Mouse (Mus musculus): Measurements from ENCODE around the gene Gatad2a. TPM values are rescaled to one million over a fixed set of nuclear protein-coding genes. Genes with fewer than 3 reads are reported as not detected.
A peak's percentile ranks its signal among the peaks of the same experiment; 100 is the strongest.

Gatad2a gene
- polyA plus RNA-seq, 1 experiment from 2014 or later: 57.4 TPM

DNA sequence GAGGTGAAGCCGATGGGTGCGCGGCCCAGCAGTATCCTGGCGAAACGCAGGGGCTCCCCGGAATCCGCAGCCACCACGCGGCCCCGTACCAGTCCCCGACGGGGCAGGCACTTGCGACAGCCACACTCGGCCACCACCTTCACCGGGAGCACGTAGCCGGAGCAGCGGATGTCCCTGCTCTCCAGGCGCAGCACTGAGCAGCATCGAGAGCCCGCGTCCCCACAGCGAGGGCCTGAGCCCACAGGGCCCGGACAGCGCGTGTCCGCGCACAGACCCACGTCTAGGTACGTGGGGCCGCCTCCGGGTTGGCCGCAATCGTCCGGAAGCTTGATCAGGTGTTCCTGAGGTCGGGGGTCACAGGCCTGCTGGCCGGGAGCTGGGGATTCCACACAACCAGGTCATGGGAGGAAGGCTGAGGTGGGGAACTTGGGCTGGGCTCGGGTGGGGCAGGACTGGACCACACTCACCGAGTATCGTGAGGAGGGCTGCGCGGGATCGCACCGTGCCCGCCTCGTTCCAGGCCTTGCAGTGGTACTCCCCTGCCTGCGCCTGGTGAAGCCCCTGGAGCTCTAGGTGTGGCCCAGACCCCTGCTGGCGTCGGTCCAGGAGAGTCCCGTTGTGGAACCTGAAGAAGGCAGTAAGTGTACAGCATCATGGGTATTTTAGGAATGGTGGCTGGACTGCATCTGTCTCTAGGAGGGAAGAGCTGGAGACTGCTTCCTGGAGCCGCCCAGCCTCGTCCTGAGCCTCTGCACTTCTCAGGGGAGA lies 113.2 kb downstream of the Gatad2a start:
- no peak overlapping the region for H3K27ac ChIP-seq (ENCODE audit: low read depth)
- DNase-seq (ENCODE audit: low spot score) (no peak), ATAC-seq (replicated peaks; ENCODE audit: low FRiP score, low TSS enrichment, low read depth) (no peak)
- peak overlapping the region; percentile 41 for H3K4me3 ChIP-seq (ENCODE audit: low read depth, low read length)
- no peak overlapping the region for H3K9ac ChIP-seq (ENCODE audit: low read length)
- no peaks in the 10 kb centered on the region; the same call in 1 of the 2 replicates for H3K9me3 ChIP-seq (ENCODE audit: control insufficient read depth, low read length)
- no peaks in the 10 kb centered on the region for H3K36me3 ChIP-seq (ENCODE audit: control insufficient read depth, insufficient read depth, low read length)
- H3K27me3 ChIP-seq (replicated peaks; ENCODE audit: control insufficient read depth, insufficient read depth, low read length): peaks cover 97% of the 10 kb centered on the region
- peak overlapping the region; percentile 53 for H3K4me2 ChIP-seq (ENCODE audit: low read length)
- H3K4me1 ChIP-seq (replicated peaks; ENCODE audit: control insufficient read depth, insufficient read depth, low read length): peaks cover 11% of the 10 kb centered on the region
- WGBS: 15% methylated on average over 52 of the region's 52 CpGs

- Histone ChIP-seq H3K4me3 (ENCODE audit: low read depth, low read length) (peak overlapping the region; percentile 41), H3K9ac (ENCODE audit: low read length) (peak overlapping the region; percentile 11; the same call in 1 of the 2 replicates), H3K4me2 (ENCODE audit: low read length) (peak overlapping the region; percentile 53), H3K27ac (ENCODE audit: low read depth) (no peak overlapping the region), H3K4me1 (replicated peaks; ENCODE audit: control insufficient read depth, insufficient read depth, low read length) (peaks cover 4% of the 10 kb centered on the region; the same call in 1 of the 2 replicates), H3K27me3 (replicated peaks; ENCODE audit: control insufficient read depth, insufficient read depth, low read length) (peaks cover 93% of the 10 kb centered on the region), H3K36me3 (ENCODE audit: control insufficient read depth, insufficient read depth, low read length) (no peaks in the 10 kb centered on the region), H3K9me3 (ENCODE audit: control insufficient read depth, low read length) (no peaks in the 10 kb centered on the region; the same call in 1 of the 2 replicates)
- 6% methylated on average over 103 of the region's 103 CpGs for WGBS
- ATAC-seq (replicated peaks; ENCODE audit: low FRiP score, low TSS enrichment, low read depth): peak; percentile 40; the same call in 1 of the 2 replicates
- no peak for DNase-seq (ENCODE audit: low spot score)
Observed at GRCm38 (mm10) chr8:69882021-69882756, 114.0 kb downstream of the Gatad2a start.

- H3K4me3 ChIP-seq (ENCODE audit: low read depth, low read length): peak overlapping the region; percentile 41
- peak; percentile 2; the same call in 1 of the 2 replicates for ATAC-seq (replicated peaks; ENCODE audit: low FRiP score, low TSS enrichment, low read depth)
- 23% methylated on average over 73 of the region's 79 CpGs for WGBS
- peaks cover 4% of the 10 kb centered on the region; the same call in 1 of the 2 replicates for H3K4me1 ChIP-seq (replicated peaks; ENCODE audit: control insufficient read depth, insufficient read depth, low read length)
- no peak overlapping the region for H3K27ac ChIP-seq (ENCODE audit: low read depth)
- peaks cover 87% of the 10 kb centered on the region for H3K27me3 ChIP-seq (replicated peaks; ENCODE audit: control insufficient read depth, insufficient read depth, low read length)
- peak overlapping the region; percentile 53 for H3K4me2 ChIP-seq (ENCODE audit: low read length)
- no peak for DNase-seq (ENCODE audit: low spot score)
- no peaks in the 10 kb centered on the region; the same call in 1 of the 2 replicates for H3K9me3 ChIP-seq (ENCODE audit: control insufficient read depth, low read length)
- H3K36me3 ChIP-seq (ENCODE audit: control insufficient read depth, insufficient read depth, low read length): no peaks in the 10 kb centered on the region
- H3K9ac ChIP-seq (ENCODE audit: low read length): peak overlapping the region; percentile 11; the same call in 1 of the 2 replicates
Observed at GRCm38 (mm10) chr8:69881261-69881865, 114.8 kb downstream of the Gatad2a start.

GRCm38 (mm10) chr8:69880841-69881240 lies 115.3 kb downstream of the Gatad2a start:
- no peaks in the 10 kb centered on the region; the same call in 1 of the 2 replicates for H3K9me3 ChIP-seq (ENCODE audit: control insufficient read depth, low read length)
- ATAC-seq (replicated peaks; ENCODE audit: low FRiP score, low TSS enrichment, low read depth) (no peak), DNase-seq (ENCODE audit: low spot score) (no peak)
- H3K9ac ChIP-seq (ENCODE audit: low read length): no peak overlapping the region
- H3K4me3 ChIP-seq (ENCODE audit: low read depth, low read length): 0 out of 2 replicates have a peak overlapping the region, but pooled peaks have one; percentile 41
- peaks cover 82% of the 10 kb centered on the region for H3K27me3 ChIP-seq (replicated peaks; ENCODE audit: control insufficient read depth, insufficient read depth, low read length)
- 13% methylated on average over 37 of the region's 37 CpGs for WGBS
- H3K27ac ChIP-seq (ENCODE audit: low read depth): no peak overlapping the region
- H3K4me1 ChIP-seq (replicated peaks; ENCODE audit: control insufficient read depth, insufficient read depth, low read length): peaks cover 4% of the 10 kb centered on the region; the same call in 1 of the 2 replicates
- H3K4me2 ChIP-seq (ENCODE audit: low read length): peak overlapping the region; percentile 53
- no peaks in the 10 kb centered on the region for H3K36me3 ChIP-seq (ENCODE audit: control insufficient read depth, insufficient read depth, low read length)

DNA sequence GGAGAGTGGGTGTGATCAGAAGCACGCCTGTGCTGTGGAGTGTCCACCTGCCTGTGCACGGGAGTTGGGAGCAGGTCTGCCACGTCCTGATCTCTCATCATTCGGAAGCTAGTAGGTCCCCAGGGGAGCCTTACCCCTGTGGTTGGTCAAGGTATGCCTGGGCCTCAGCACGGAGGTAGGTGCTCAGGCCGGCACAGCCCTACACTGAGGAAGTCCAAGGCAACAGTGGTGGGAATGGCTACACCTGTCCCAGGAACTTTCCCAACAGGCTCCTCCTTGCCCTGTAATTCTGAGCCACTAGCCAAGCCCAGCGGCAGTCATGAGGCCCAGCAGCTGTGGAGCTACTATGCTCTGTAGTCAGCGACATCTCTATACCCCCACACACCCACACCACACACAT lies 116.5 kb downstream of the Gatad2a start:
- Histone ChIP-seq H3K4me1 (replicated peaks; ENCODE audit: control insufficient read depth, insufficient read depth, low read length) (peaks cover 4% of the 10 kb centered on the region; the same call in 1 of the 2 replicates), H3K27ac (ENCODE audit: low read depth) (no peak overlapping the region), H3K27me3 (replicated peaks; ENCODE audit: control insufficient read depth, insufficient read depth, low read length) (peaks cover 70% of the 10 kb centered on the region), H3K4me2 (ENCODE audit: low read length) (no peak overlapping the region), H3K9me3 (ENCODE audit: control insufficient read depth, low read length) (no peaks in the 10 kb centered on the region; the same call in 1 of the 2 replicates), H3K9ac (ENCODE audit: low read length) (no peak overlapping the region), H3K36me3 (ENCODE audit: control insufficient read depth, insufficient read depth, low read length) (no peaks in the 10 kb centered on the region), H3K4me3 (ENCODE audit: low read depth, low read length) (no peak overlapping the region)
- no peak for DNase-seq (ENCODE audit: low spot score)
- no peak for ATAC-seq (replicated peaks; ENCODE audit: low FRiP score, low TSS enrichment, low read depth)
- WGBS: 59% methylated on average over 8 of the region's 8 CpGs

DNA sequence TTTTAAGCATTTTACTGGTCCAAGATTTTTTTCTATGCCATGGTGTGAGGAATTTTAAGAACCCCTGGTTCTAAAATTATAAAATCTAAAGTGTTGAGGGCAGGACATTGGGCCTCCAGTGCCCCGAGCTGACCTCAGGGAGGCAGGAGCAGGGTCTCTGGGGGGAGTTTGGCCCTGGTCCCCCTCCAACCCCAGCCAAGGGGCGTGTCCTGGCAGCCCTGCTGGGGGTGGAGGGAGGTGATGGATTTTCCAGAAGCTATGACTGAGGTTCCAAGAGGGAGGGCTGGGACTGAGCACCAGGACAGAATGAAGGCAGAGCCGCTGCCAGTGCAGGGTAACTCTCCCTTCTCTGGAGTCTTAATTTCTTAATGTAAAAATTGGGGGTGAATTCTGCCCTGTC lies 118.2 kb downstream of the Gatad2a start:
- Histone ChIP-seq H3K9me3 (ENCODE audit: control insufficient read depth, low read length) (no peaks in the 10 kb centered on the region; the same call in 1 of the 2 replicates), H3K4me3 (ENCODE audit: low read depth, low read length) (no peak overlapping the region), H3K36me3 (ENCODE audit: control insufficient read depth, insufficient read depth, low read length) (no peaks in the 10 kb centered on the region), H3K4me2 (ENCODE audit: low read length) (no peak overlapping the region), H3K9ac (ENCODE audit: low read length) (no peak overlapping the region), H3K27me3 (replicated peaks; ENCODE audit: control insufficient read depth, insufficient read depth, low read length) (peaks cover 53% of the 10 kb centered on the region), H3K4me1 (replicated peaks; ENCODE audit: control insufficient read depth, insufficient read depth, low read length) (peaks cover 4% of the 10 kb centered on the region; the same call in 1 of the 2 replicates), H3K27ac (ENCODE audit: low read depth) (no peak overlapping the region)
- WGBS: 58% methylated on average over 3 of the region's 3 CpGs
- no peak for DNase-seq (ENCODE audit: low spot score)
- no peak for ATAC-seq (replicated peaks; ENCODE audit: low FRiP score, low TSS enrichment, low read depth)

DNA sequence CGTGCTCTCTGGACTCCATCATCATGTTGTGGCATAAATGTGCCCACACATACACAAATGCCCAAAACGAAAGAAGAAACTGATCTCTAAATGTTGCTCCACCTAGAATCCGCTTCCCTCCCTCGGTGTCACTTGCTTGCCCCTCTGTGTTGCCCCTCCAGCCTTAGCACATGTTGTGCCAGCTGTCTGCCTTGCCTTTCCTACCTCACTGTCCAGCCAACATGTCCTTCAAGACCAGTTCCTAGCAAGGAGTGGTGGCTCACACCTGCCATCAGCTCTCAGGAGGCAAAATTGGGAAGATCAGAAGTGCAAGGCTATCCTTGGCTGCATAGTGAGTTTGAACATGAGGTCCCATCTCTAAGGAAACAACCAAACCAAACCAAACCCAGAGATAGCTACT lies 118.8 kb downstream of the Gatad2a start:
- WGBS: 93% methylated on average over 4 of the region's 4 CpGs
- H3K4me1 ChIP-seq (replicated peaks; ENCODE audit: control insufficient read depth, insufficient read depth, low read length): peaks cover 4% of the 10 kb centered on the region; the same call in 1 of the 2 replicates
- no peaks in the 10 kb centered on the region; the same call in 1 of the 2 replicates for H3K9me3 ChIP-seq (ENCODE audit: control insufficient read depth, low read length)
- H3K4me3 ChIP-seq (ENCODE audit: low read depth, low read length): no peak overlapping the region
- no peak overlapping the region for H3K4me2 ChIP-seq (ENCODE audit: low read length)
- no peaks in the 10 kb centered on the region for H3K36me3 ChIP-seq (ENCODE audit: control insufficient read depth, insufficient read depth, low read length)
- no peak overlapping the region for H3K27ac ChIP-seq (ENCODE audit: low read depth)
- H3K9ac ChIP-seq (ENCODE audit: low read length): no peak overlapping the region
- peaks cover 47% of the 10 kb centered on the region for H3K27me3 ChIP-seq (replicated peaks; ENCODE audit: control insufficient read depth, insufficient read depth, low read length)
- DNase-seq (ENCODE audit: low spot score): no peak
- no peak for ATAC-seq (replicated peaks; ENCODE audit: low FRiP score, low TSS enrichment, low read depth)

- peaks cover 4% of the 10 kb centered on the region; the same call in 1 of the 2 replicates for H3K4me1 ChIP-seq (replicated peaks; ENCODE audit: control insufficient read depth, insufficient read depth, low read length)
- no peaks in the 10 kb centered on the region for H3K36me3 ChIP-seq (ENCODE audit: control insufficient read depth, insufficient read depth, low read length)
- DNase-seq (ENCODE audit: low spot score) (no peak), ATAC-seq (replicated peaks; ENCODE audit: low FRiP score, low TSS enrichment, low read depth) (no peak)
- no peak overlapping the region for H3K9ac ChIP-seq (ENCODE audit: low read length)
- no peak overlapping the region for H3K27ac ChIP-seq (ENCODE audit: low read depth)
- WGBS: 72% methylated on average over 10 of the region's 10 CpGs
- H3K4me2 ChIP-seq (ENCODE audit: low read length): no peak overlapping the region
- H3K27me3 ChIP-seq (replicated peaks; ENCODE audit: control insufficient read depth, insufficient read depth, low read length): peaks cover 43% of the 10 kb centered on the region
- no peaks in the 10 kb centered on the region; the same call in 1 of the 2 replicates for H3K9me3 ChIP-seq (ENCODE audit: control insufficient read depth, low read length)
- no peak overlapping the region for H3K4me3 ChIP-seq (ENCODE audit: low read depth, low read length)
Observed at GRCm38 (mm10) chr8:69876967-69877366, 119.2 kb downstream of the Gatad2a start.
